Mouse (Mus musculus): ENCODE measurements around the gene Gbp8.
"Not testable (repeated sequence)": the region's sequence is repeated elsewhere in the genome, so short reads cannot be mapped to it uniquely, and the experiment has no call there.

The Gbp8 gene

DNA sequence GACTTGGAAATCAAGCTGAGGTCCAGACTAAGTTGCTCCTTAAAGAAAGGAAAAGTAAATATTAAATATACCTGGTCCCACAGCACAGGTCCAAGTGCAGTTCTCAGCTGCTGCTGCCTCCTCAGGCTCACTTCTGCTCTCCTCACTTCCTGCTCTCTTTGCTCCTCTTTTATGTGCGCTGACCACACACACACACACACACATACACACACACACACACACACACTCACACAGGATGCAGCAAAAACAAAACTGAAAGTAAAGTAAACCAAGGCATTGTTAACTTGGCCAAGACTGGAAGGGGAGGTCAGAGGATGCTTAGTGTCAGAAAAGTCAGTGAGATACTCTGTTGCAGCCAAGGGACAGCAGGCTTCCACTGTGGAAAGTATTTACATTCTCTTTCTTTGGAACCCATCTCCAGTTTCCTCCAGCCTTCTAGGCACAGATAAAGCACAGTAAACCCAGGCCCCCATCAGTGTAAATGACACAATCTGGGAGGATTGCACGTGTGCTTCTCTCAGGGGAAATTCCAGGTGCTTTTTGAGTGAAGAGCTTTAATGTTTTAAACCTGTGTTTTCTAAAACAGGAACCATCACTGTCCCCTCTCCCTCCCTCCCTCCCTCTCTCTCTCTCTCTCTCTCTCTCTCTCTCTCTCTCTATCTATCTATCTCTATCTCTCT, at the start of gene Gbp8, which contains the start of the genes Gbp9 and Gbp4:
Gene Gbp8 (minus strand): TSS at position 132 of the 680 bp plus-strand sequence.
Gene Gbp9 (minus strand): TSS at position 131 of the 680 bp plus-strand sequence.
Gene Gbp4 (minus strand): TSS at position 178 of the 680 bp plus-strand sequence.
- DNase-seq (ENCODE audit: extremely low read depth, low read depth, low spot score), result not testable (repeated sequence)

DNA sequence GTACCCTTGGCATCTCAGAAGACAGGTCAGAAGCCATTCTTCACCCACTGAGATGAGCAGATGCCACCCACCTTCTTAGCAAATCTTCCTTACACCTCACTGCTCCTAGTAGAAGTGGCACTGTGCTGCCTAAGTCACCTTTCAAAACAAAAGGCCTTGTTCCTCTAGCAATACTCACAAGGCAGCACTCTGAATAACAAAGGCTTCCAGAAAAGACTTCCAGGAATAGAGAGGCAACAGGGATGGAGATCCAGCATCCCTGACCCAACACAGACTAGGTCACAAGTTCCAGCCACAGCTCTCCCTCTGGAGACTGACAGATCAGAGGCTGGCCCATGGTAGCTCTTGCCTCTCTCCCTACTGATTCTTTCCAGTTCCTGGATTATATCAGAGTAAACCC, 42.1 kb upstream of the Gbp8 start:
- no peak for DNase-seq (ENCODE audit: extremely low read depth, low read depth, low spot score)

DNA sequence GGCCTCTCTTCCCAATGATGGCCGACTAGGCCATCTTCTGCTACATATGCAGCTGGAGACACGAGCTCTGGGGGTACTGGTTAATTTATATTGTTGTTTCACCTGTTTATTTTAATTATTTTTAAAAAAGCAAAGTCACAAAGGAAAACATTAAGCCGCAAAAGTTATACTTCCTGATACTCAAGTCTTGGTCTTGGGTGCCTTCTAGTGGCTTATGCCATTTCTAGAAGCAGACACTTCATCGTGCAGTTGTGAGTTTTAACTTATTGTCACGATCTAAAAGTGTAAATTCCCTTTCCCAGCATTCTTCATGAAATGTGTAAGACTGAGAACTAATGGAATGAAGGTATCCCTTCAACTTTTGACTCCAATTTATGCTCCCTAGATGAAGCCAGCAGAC, 17.2 kb upstream of the Gbp8 start:
- DNase-seq (ENCODE audit: extremely low read depth, low read depth, low spot score), result no peak

GRCm38 (mm10) chr5:105154049-105154448, 14.7 kb upstream of the Gbp8 start:
- no peak for DNase-seq (ENCODE audit: extremely low read depth, low read depth, low spot score)

DNA sequence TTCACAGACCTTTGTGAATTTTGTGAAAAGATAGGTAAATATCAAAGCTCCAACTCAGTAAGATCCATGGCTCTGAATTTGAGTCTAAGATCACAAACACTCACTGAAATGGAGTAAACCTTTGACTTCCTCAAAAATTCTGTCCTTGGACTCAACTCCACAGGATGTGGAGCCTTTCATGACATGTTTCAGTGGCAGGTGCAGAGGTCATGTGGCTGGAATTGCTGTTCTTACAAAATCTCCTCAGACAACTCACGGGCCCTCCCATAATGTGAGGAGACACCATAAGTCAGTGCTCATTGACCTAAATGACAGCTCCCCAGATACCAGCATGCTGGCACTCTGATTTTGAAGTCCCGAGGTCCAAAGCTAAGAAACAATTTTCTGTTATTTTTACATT, 8.7 kb upstream of the Gbp8 start:
- not testable (repeated sequence) for DNase-seq (ENCODE audit: extremely low read depth, low read depth, low spot score)

GRCm38 (mm10) chr5:105146447-105146846, 7.1 kb upstream of the Gbp8 start:
- DNase-seq (ENCODE audit: extremely low read depth, low read depth, low spot score), result no peak

DNA sequence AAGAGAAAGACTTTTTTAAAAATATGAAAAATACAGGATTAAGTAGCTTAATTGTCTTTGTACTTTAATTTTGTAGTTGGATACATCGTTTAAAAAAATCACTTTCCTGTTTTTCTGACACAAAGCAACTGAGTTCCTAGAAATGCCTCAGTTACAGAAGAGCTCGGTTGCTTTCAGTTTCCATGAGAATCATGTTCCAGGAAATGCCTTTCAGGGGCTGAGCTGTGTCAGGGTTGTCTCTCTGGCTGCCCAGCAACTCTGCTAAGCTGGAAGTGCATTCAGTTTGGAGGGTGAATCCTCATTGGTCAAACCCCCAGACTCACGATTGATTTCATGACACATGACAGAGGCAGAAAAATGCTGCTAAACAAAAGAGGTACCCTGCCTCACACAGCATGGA, 6.4 kb upstream of the Gbp8 start:
- not testable (repeated sequence) for DNase-seq (ENCODE audit: extremely low read depth, low read depth, low spot score)

DNA sequence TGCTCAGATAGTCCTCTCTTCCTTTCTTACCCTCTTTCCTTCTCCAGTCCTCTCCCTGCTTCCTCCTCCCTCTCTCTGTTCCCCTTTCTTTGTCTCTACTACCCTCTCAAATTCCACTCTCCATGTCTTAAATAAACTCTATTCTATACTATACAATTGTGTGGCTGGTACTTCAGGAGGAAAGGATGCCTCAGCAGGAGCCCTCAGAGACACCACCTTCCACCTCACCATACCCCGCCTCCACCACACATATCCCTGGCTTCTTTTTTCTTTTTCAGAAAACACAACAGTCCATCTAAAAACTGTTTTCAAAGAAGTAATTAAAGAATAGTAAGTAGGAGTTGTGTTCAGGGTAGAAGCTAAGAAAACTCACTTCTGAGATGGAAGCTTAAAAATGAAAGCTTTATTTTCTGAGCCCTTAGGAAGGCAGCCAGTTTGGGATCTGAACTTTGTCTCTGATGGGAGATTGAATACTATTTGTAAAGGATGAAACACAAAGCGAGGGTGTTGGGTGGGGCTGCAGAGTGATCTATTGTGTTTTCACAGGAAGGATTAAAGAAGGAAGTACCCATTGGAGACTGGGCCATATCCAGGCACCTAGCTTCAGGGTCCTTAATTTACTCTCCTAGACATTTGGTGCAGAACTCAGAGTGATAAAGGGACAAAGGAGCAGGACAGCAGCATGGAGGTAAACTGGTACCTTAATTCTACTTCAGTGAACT, 910 bp upstream of the Gbp8 start:
- not testable (repeated sequence) for DNase-seq (ENCODE audit: extremely low read depth, low read depth, low spot score)

DNA sequence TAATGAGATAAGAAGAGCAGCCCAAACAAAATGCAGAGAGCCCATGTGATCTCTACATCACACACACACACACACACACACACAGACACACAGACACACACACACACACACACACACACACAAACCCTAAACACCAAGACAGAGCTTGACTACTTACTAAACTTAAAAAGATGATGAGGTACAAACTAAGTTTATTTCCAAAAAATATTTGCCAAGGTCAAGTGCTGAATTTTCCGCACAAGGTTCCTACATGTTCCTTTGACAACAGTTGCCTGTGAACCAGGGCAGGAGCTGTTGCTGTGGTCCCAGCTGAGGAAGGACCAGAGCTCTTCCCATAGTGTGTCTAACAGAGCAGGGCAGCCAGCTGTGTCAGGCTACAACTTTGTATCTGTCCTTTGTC, 434 bp downstream of the Gbp8 start:
- DNase-seq (ENCODE audit: extremely low read depth, low read depth, low spot score), result no peak

GRCm38 (mm10) chr5:105136706-105137304, 2.5 kb downstream of the Gbp8 start:
- not testable (repeated sequence) for DNase-seq (ENCODE audit: extremely low read depth, low read depth, low spot score)

DNA sequence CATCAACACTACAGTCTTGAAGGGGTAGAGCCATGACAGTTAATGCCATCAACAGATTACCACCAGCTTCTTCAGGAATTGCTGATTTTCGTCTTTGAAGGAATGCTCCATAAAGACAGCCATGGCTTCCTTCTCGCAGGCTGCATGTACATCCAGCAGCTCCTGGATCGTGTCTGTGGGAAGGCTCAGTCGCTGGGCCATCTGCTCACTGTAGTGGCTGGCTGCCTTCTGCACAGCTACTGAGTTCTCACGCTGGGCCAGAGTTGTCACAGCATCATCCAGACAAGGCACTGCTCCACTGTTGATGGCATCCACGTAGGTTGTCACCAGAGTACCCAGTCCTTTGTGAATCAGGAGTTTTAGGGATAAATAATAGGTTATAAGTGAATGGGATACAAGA, 17.6 kb downstream of the Gbp8 start:
- not testable (repeated sequence) for DNase-seq (ENCODE audit: extremely low read depth, low read depth, low spot score)

- DNase-seq (ENCODE audit: extremely low read depth, low read depth, low spot score), result no peak
These were observed 23.6 kb downstream of the Gbp8 start for GRCm38 (mm10) chr5:105115740-105116139.

DNA sequence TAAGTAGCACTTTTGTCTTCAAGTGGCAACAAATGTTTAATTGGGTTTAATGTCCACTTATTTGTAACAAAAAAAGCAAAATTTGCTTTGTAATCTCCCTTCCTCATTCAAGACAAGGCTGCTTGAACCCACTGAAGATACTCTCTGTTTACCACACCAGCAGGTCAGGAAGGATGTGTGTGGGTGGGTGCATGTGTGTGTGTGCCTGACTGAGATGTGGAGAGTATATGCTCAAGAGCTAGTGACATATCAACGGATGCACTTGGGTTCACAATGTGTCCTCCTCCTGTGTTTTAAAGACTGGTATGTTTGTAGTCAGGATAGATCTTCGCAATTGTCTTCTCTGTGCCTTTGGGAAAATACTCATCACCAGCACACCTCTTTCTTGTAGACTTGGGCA, 24.6 kb downstream of the Gbp8 start:
- DNase-seq (ENCODE audit: extremely low read depth, low read depth, low spot score), result no peak

GRCm38 (mm10) chr5:105113656-105114055, 25.7 kb downstream of the Gbp8 start:
- no peak for DNase-seq (ENCODE audit: extremely low read depth, low read depth, low spot score)

DNA sequence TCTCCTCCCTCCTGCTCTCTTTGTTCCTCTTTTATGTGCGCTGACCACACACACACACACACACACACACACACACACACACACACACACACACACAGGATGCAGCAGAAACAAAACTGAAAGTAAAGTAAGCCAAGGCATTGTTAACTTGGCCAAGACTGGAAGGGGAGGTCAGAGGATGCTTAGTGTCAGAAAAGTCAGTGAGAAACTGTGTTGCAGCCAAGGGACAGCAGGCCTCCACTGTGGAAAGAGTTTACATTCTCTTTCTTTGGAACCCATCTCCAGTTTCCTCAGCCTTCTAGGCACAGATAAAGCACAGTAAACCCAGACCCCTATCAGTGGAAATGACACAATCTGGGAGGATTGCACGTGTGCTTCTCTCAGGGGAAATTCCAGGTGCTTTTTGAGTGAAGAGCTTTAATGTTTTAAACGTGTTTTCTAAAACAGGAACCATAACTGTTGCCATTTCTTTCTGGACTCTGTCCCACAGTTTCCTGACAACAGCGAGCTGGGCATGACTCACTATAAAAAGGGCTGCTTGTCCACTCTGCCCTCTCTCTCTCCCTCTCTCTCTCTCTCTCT, 29.0 kb downstream of the Gbp8 start:
- DNase-seq (ENCODE audit: extremely low read depth, low read depth, low spot score), result not testable (repeated sequence)

GRCm38 (mm10) chr5:105109775-105110174, 29.6 kb downstream of the Gbp8 start:
- not testable (repeated sequence) for DNase-seq (ENCODE audit: extremely low read depth, low read depth, low spot score)

- DNase-seq (ENCODE audit: extremely low read depth, low read depth, low spot score), result not testable (repeated sequence)
These were observed 33.7 kb downstream of the Gbp8 start for GRCm38 (mm10) chr5:105105689-105106088.

GRCm38 (mm10) chr5:105081900-105082299, 57.4 kb downstream of the Gbp8 start:
- no peak for DNase-seq (ENCODE audit: extremely low read depth, low read depth, low spot score)

DNA sequence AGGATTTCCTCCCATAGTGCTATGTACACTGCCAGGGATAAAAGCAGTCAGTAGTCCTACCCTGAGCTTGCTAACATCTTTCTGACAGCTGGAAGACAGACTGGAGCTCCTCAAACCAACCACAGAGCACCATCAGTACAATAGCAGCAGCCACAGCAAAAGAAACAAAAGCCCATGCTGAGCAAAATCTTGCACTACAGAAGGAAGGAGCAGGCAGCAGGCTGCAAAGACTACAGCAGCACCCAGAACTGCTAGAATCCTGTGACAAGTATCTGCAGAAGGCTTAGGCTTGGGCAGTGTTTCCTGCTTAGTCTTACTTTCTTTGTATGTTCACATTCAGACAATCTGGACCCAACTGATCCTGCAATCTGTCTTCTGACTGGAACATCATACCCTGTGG, 71.0 kb downstream of the Gbp8 start:
- DNase-seq (ENCODE audit: extremely low read depth, low read depth, low spot score), result not testable (repeated sequence)

GRCm38 (mm10) chr5:105064443-105064842, 74.9 kb downstream of the Gbp8 start:
- not testable (repeated sequence) for DNase-seq (ENCODE audit: extremely low read depth, low read depth, low spot score)

GRCm38 (mm10) chr5:105063321-105063720, 76.0 kb downstream of the Gbp8 start:
- DNase-seq (ENCODE audit: extremely low read depth, low read depth, low spot score), result no peak
